Mouse (Mus musculus) heart, postnatal 25 days (tissue): ENCODE measurements at regions not wholly inside any gene's neighbourhood (a gene's known extent, or its start where the extent isn't known, plus 50 kb on each side); places are given as distances from the start of the nearest gene placed in this dataset.

Experiments
- DNase-seq: peaks from one replicate; pipeline ENCODE4 v3.0.0; 2022; ENCODE audit warnings: low spot score
- intact Hi-C: fragments of 180-260 bp; cut with DNase I; formaldehyde crosslinking; loops from one replicate; pipeline ENCODE4 v1.15.1; 2025

DNA sequence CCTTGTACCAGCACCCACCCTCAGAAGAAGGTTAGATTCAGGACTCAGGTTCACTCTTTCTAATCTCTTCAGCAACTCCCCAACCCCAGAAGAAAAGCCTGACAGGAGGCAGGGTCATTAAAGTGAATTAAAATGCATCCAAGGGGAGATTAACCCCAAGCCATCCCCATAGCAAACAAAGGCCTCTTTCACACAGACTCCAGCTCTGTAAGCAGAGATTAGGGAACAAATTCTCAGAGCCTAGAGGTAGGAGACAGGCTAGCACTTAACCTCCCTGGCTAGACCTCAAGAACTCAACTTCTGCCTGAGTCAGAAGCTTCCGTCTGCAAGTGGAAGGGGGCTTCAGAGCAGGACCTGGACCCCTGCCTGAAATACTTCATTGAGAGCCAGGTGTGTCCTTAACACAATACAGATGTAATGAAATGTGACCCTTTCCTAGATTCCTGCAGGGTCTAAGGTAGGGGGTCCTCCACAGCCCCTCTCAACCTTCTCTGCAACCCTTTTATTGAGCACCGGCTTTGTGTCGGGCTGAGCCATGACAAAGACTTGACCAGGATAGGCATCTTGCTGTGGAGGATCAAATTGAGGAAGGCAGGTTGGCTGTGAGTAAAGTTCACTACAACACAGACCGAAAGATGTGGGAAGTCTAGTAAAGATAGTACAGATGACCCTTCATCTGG is 379.6 kb downstream of the Tns1 start:
- DNase-seq: no peak
- intact Hi-C loops: loop anchor here (10.0 kb wide), 1 partner anchor 1030 kb away; the partner anchor contains the start of gene Rpl37a

DNA sequence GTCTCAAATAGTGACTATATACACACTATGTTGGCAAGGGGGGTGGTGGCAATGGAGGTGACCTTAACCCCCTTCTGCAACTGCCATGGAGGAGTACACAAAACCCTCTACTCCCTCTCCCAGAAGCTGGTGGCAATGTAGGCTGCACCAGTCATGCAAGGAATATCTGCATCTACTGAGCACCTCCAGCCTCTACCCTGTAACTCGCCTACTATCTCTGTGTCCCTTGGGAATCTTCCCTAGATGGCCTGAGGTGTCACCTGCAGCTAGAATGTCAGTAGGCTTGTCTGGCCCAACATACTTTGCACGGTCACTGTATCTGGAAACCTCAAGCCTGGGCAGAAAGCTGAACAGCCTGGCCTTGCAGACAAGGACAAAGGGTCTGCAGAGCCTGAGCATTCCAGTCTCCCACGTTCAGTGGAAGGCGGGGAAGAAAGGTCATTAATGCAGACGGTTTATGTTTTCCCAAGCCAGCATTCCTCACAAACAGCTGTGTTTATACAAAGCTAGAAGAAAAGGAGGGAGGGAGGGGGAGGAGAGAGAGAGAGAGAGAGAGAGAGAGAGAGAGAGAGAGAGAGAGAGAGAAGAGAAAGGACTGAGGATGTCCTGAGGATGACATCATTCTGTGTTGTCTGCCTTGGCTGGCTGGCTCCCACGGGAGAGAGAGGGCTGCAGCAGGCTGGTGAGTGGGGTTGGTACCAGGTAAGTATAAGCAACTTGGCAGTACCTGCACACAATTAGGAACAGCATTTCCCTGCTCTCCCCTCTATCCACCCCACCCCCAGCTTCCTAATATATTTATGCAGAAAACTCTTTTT is 380.3 kb downstream of the Tns1 start:
- intact Hi-C loops: loop anchor here (10.0 kb wide), 1 partner anchor 1029 kb away; the partner anchor contains the start of gene Rpl37a
- DNase-seq: no peak

DNA sequence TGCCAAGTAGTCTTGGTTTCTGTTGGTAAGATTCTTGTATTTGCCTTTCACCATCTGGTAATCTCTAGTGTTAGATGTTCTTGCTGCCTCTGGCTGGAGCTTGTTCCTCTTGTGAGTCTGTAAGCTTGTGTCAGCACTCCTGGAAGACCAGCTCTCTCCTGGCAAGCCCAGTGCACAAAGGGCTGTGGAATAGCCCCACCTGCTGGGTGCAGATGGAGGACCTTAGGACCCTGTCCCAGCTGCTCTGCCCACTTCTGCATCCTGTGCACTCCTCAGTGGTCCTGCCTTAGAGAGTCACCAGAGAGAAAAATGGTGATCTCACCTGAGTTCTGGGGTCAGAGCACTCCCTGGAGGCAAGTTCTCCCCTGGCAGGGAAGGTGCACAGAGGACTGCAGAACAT is 387.2 kb downstream of the Tns1 start:
- intact Hi-C loops: loop anchor here (5.0 kb wide), 1 partner anchor 870 kb away; no protein-coding TSS in a partner anchor
- DNase-seq: no peak

DNA sequence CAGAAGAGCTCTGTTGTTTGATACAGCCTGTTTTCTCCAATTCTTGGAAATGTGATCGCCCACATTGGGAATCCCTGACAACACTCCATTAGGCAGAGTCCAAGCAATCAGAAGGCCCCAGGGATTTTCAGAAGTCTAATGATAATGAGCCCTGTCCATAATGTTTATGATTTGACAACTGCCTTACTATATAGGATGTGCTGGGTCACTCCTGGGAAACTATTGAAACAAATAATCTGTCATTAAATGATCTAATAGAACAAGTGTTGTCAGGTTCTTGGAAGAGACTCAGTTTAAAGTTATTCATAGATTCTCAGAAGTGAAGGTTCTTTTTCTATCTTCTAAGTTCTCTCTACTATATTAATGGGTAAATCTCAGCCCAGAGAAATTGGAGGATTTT is 395.9 kb downstream of the Tns1 start:
- DNase-seq: no peak
- intact Hi-C loops: no loop called here

DNA sequence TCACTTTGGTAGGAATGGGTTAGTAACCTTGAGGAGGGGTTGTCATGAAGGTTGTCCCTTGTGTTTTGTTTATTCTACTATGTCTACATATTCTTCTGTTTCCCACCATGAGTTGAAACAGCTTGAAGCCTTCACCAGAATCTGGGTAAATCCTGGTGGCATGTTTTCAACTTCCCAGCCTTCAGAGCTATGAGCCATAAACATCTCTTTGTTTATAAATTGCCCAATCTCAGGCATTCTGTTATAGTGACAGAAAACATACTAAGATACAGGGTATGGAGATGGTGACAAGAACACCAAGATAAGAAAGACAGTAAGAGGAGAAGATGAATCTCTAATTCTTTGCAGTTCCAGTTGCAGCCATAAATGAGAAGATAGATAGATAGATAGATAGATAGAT is 396.5 kb downstream of the Tns1 start:
- no peak for DNase-seq

DNA sequence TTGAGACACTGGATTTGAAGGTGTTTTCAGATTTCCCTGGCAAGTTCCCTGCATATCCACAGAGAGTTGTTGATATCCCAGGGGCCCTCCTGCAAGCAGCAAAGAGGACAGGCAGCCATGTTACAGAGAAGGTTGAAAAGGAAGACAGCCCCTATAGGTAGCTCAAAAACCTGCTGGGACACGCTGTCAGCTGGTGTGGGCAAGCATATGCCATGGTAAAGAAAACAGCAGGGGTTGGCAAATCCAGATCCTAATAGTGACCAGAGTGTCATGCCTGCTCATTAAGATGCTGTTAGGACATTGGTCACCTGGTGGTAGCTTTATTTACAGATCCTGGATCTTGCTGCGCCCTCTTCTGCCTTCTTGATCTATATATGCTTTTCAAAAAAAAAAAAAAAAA is 397.6 kb downstream of the Tns1 start:
- intact Hi-C loops: no loop called here
- DNase-seq: no peak

More for the DNA sequence above, 396.5 kb downstream of the Tns1 start:
- intact Hi-C loops: no loop called here

DNA sequence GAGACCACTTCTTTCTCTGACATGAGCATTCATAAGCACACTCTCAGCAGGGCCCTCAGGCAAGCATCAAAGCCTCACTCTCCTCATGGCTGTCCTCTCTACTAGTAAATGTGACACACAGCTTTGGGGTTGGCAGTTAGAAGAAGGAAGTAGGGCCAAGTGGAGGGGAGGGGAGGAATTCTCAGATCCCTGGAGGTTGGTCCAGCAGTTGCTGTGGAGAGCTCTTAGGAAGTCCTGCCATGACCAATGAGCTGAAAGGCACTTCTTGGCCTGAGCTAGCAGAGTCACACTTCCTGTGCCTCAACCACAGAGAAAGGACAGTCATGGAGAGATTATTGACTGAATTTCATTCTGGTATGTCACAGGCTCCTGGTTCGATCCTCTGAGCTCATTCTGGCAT is 398.8 kb downstream of the Tns1 start:
- peak; percentile 33 for DNase-seq
- intact Hi-C loops: no loop called here

DNA sequence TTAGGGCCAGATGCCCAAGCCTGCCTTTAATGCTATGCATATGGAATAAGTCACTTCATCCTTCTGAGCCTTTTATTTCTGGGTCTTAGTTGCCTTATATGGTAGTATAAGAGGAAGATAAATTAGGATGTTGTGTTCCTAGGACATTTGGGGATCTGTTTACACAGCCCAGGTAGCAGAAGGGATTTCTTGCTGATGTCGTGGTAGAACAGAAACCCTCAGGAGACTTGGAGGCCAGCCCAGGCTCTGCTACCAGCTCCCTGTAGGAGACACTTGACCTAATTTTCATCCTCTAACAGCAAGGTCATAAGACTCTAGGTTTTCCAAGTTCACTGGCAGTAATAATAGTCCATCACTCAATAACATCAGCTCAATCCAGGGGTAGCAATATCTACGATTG is 399.7 kb downstream of the Tns1 start:
- intact Hi-C loops: no loop called here
- DNase-seq: no peak

DNA sequence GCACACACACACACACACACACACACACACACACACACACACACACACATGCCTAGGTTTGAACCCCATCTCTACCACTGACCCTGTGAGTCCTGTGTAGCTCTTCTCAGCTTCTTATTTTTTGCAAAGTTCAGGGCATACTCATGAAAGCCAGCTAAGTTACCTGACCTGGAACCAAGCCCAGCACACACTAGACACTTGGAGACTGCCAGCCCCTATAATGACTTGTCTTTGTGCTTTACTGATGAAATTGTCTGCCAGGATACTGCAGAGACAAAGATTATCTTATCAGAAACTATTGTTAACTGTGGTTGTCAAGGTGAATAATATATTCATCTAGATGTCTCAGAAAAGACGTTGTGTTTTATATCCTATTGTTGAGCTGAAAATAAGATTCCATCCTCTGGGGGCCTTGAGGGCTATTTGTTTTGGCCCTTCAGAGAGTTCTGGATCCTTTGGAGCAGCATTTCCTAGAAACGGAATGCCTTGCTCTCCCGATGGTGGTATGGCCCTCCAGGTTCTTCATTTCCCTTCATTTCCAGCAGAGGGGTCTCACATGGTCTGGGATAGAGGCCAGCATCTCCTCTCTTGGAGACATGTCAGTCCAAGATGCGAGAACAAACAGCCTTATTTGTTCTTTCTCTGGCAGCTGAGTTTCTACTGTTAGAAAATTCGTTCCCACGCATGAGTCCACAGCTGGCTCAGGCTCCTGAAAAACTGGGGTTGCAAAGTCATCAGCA is 402.6 kb downstream of the Tns1 start:
- intact Hi-C loops: no loop called here

DNA sequence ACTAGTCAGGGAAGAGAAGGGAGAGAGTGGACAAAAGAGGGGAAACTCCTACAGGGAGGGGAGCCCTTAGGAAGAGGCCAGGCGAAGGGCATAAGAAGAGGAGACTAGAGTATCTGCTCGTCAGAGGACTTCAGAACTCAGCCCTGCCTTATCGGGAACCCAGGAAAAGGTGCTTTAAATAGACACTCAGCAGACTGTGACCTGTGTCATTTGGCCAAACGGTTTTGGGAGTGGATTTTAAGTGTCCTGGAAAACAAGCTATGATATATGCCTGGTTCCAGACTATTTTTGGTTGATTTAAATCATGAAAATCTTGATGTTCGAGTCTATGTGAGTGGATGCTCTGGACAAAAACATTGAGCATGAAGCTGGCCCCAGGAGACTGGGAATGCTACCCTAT is 405.8 kb downstream of the Tns1 start:
- intact Hi-C loops: loop anchor here (5.0 kb wide), 1 partner anchor 46 kb away; no protein-coding TSS in a partner anchor
- DNase-seq: no peak

More for the DNA sequence above, 402.6 kb downstream of the Tns1 start:
- no peak for DNase-seq

DNA sequence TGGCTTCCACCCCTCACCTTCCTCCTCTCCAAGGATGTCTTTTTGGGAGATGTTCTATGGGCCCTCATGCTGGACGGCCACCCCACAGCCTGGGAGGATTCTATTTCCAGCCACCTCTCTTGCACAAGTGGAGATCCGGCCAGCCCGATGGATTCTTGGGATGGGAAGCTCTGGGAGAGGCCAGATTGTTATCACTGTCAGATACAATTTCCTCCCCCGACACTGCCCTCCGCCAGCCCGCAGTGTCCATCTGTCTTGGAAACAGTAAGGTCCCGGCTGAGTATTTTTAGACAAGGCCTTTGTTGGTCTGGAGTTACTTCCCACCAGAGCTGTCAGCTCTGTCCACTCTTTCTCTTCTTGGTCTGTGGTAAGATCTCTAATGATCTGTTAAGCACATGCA is 406.8 kb downstream of the Tns1 start:
- intact Hi-C loops: loop anchor here (5.0 kb wide), 1 partner anchor 45 kb away; no protein-coding TSS in a partner anchor
- no peak for DNase-seq

DNA sequence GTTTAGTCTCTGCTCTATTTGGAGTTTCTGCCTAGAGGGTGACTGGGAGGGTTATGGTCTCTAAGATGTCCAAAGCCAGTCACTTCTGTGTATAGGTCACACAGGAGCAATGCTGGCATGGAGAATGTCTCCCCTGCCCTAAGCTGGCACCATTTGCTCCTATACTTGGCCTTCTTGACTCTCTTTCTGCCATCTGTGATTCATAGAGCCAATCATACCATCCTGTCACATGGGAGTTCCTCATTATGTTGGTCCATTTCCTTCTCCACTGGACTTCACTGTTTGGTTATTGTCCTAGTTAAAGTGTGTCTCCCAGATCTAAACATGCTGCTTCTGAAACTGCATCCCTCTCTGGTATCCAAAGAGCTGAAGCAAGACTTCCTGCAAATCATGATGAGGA is 407.3 kb downstream of the Tns1 start:
- intact Hi-C loops: loop anchor here (5.0 kb wide), 1 partner anchor 45 kb away; no protein-coding TSS in a partner anchor
- no peak for DNase-seq

DNA sequence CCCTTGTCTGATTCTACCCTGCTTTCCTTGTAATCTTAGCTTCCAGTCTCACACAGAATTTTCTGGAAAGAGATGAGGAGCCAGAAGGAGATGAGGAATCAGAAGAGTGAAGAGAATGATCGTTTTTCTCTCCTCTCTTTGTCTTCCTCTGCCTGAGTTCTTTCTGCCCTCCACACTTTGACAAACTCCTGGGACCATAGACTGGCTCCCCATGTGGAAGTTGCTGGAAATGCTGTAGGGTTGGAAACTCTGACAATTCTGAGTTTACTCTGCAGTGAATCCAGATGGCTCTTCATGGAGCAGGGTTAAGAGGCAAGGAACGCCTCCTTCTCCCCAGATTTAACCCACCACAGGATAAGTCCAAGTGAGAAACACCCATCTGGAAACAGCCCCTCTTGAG is 408.7 kb downstream of the Tns1 start:
- intact Hi-C loops: loop anchor here (5.0 kb wide), 1 partner anchor 43 kb away; no protein-coding TSS in a partner anchor
- DNase-seq: no peak

DNA sequence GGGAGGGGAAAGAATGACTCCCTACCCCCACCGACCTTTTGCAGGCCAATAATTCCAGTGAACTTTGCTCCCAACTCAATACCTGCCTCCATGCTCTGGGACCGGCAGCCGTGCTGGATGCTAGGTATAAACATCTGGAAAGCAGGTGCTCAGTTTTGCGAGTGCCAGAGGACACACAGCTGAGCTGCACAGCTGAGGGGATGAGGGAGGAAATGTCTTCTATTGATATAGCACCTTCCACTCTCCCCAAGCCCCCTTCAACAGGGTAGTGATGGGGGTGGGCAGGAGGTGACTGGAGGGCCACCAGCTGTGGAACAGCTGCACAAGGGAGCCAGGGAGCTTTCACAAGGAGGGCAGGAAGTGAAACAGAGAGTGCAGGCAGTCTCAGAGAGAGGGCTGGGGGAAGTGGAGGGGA is 421.8 kb downstream of the Tns1 start:
- no peak for DNase-seq
- intact Hi-C loops: no loop called here

DNA sequence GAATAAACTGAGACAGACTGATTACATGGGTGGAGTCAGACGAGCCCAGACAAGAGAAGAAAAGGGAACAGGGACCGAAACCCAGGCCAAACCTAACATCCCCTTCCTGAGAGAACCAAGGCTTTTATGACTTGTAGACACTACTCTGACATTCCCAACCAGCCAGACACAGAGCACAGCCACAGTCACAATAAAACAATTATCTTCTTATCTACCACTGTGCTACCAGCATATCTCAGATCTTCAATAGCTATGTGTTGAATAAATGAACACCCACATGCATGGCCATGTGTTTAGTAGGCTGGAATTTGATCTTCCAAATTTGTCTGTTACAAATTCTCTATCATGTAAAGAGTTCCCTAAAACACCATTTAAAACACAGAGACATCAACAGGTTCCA is 430.7 kb downstream of the Tns1 start:
- intact Hi-C loops: no loop called here
- no peak for DNase-seq

DNA sequence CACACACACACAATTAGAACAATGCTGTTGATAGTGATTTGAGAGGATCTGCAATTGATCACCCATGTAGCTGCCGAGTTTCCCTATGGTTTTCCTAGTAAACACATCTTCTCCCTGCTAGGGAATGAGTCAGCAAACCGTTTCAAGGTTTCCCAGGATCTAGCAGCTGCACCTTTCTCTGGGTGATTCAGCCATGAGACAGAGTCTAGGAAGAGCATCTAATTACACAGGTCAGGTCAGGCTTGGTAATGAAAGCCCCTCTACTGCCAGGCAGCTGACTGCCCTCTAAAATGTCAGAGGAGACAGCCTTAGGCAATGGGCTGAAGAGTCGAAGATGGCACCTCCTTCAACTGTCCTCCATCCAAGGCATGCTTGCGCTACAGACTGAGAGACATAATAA is 438.5 kb downstream of the Tns1 start:
- no peak for DNase-seq
- intact Hi-C loops: no loop called here

DNA sequence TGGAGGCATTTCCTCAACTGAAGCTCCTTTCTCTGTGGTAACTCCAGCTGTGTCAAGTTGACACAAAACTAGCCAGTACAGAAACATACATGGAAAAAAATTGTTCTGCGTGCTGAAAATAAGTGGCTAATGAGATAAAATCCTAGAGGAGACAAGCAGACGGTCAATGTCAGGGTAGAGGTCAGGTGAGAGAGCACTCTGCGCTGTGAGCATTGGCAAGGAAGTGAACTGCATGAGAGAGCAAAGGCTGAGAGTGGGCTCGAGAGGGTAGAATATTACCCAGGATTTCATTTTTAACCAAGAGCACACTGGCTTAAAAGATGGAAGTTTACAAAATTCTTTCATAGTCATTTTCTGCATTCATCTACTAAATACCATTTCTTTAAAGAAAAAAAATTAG is 439.2 kb downstream of the Tns1 start:
- intact Hi-C loops: no loop called here
- no peak for DNase-seq

DNA sequence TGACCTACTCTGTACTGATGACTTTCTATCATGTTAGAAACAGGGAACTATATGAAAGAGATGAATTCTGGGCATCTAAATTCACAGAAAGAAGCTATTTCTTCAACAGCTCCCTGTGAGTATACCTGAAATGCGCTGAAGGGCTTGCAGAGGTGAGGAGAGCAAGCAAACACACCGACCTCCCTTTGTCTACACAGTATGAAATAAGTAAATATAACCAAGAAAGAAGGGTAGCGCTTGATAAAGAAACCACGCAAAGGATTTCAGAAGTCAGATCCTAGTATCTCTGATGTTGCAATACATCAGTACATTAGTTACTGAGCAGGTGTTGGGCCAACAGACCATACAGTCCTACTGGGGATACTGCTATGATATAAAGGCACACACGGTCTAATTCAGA is 440.1 kb downstream of the Tns1 start:
- no peak for DNase-seq
- intact Hi-C loops: no loop called here

DNA sequence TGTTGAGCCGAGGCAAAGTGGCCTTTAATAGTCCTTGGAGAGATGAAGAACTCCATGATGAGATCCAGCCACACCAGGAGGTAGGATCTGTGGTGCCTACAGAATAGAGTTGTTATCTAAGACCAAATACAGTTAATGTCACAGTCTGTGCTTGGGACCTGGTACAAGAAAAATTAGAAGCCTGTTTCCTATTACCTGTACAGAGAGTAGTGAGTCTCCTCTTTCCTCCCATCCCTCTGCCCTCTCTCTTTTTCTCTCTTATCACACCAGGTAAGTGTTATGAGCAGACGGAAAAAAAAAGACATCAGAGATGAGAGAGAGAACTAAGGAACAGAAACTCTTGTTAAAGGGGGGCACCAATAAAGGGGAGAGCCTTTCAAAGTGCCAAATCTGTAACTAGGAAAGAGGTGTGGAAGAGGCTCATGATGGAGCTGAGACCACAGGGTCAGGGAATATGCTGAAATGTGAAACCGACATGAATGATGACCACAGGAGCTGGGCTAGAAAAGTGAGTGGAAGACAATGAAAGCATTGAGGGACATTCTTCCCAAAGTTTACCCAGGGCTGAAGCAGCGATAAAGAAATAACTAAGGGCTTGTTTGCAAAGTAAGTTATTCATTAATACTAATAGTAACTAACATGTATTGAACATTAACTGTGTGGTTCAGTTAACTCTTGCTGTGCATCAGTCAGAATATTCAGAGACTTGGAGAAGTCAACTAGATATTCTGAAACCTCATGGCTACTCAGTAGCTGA is 440.9 kb downstream of the Tns1 start:
- intact Hi-C loops: no loop called here
- DNase-seq: no peak

DNA sequence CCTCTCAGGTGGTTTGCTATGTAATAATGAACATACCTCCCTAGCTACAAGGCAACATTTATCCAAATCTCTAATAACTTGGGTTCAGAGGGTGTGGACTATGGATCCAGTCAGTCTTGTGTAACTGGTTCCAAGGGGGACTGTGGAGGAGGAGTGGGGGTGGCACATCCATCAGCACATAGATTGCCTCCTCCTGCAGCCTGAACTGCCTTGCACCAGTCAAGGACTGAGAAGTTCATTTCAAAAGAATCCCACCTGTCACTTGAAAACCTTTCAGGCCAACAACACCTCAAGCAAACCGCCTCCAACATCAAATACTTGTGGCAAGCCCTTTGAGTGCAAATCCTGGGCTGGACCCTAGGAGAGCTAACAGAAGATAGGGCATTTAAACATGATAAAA is 442.6 kb downstream of the Tns1 start:
- intact Hi-C loops: no loop called here
- no peak for DNase-seq
